Mouse (Mus musculus) spleen, adult 2 months (tissue): ENCODE measurements at regions not wholly inside any gene's neighbourhood (a gene's known extent, or its start where the extent isn't known, plus 50 kb on each side); places are given as distances from the start of the nearest gene placed in this dataset.

Experiments
- DNase-seq, 2 experiments: peaks; one replicate each; pipeline versions ENCODE4 v3.0.0 to v3.0.0-alpha.2; 2012 to 2021; ENCODE audit warnings: low spot score in 2 of 2, low read depth in 1 of 2
- H3K27ac ChIP-seq: fragments of 200-500 bp; 2 replicates; pipeline ENCODE4 v1.5.1; 2012; ENCODE audit warnings: low read length, inconsistent platforms; ENCODE audit not compliant: insufficient read depth
- H3K27me3 ChIP-seq: fragments of 200-500 bp; 2 replicates; pipeline ENCODE4 v1.6.1; 2012; ENCODE audit warnings: mild to moderate bottlenecking, moderate library complexity, low read length, inconsistent platforms; ENCODE audit not compliant: control insufficient read depth, insufficient read depth
- H3K36me3 ChIP-seq: fragments of 200-500 bp; 2 replicates; pipeline ENCODE4 v1.6.1; 2012; ENCODE audit warnings: mild to moderate bottlenecking, low read length, inconsistent platforms; ENCODE audit not compliant: control insufficient read depth, insufficient read depth
- H3K4me1 ChIP-seq: fragments of 200-500 bp; 2 replicates; pipeline ENCODE4 v1.6.1; 2011; ENCODE audit warnings: inconsistent platforms; ENCODE audit not compliant: control insufficient read depth, insufficient read depth, insufficient read length
- H3K4me3 ChIP-seq: fragments of 200-500 bp; 2 replicates; pipeline ENCODE4 v1.5.1; 2011; ENCODE audit warnings: mild to moderate bottlenecking, inconsistent platforms; ENCODE audit not compliant: insufficient read depth, insufficient read length; ENCODE audit errors: extremely low read depth
- CTCF ChIP-seq: fragments of 200-500 bp; IDR thresholded peaks from 2 replicates; pipeline ENCODE4 v1.5.1; 2011; ENCODE audit warnings: mild to moderate bottlenecking, inconsistent platforms; ENCODE audit not compliant: insufficient read depth, insufficient read length, insufficient replicate concordance; ENCODE audit errors: extremely low read depth
- POLR2A ChIP-seq: fragments of 200-500 bp; IDR thresholded peaks from 2 replicates; pipeline ENCODE4 v1.6.1; 2011; ENCODE audit warnings: low read depth, low read length, inconsistent platforms
- WGBS: fragments of 180-500 bp; shearing (Covaris S2); methylation state at CpG from one replicate; pipeline ENCODE4 v1.1.7; 2018; 5-methylcytosine and 5-hydroxymethylcytosine counted together

GRCm38 (mm10) chr3:151216764-151217502 is 220.8 kb upstream of the Adgrl4 start:
- no peaks in the 10 kb centered on the region for H3K4me1 ChIP-seq
- H3K27me3 ChIP-seq, result no peaks in the 10 kb centered on the region
- no peak for TF ChIP-seq POLR2A
- no peak for TF ChIP-seq CTCF
- H3K36me3 ChIP-seq, result no peaks in the 10 kb centered on the region
- no peak overlapping the region for H3K4me3 ChIP-seq
- WGBS, result 78% methylated on average over 3 of the region's 3 CpGs
- no peak for DNase-seq
- H3K27ac ChIP-seq, result no peak overlapping the region

DNA sequence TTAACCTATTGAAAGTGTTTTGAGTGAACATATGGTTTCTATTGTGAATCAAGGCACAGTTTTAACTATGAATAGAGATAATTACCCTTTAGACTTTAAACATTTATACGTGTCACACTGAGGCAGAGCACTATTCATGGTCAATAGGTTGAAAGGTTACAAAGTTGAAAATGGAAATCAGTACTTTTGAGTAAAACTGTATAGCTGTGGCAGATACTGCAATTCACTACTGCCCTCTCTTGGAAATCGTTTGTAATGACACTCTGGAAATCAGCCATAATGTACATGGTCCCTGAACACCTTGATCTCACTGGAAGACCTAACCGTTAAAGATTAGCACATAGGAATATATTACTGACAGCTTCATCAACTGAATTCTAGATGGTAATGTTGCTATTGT is 215.3 kb upstream of the Adgrl4 start:
- no peak for TF ChIP-seq CTCF
- no peak for TF ChIP-seq POLR2A
- WGBS, result 27% methylated on average over 3 of the region's 3 CpGs
- Histone ChIP-seq H3K27me3 (no peaks in the 10 kb centered on the region), H3K4me3 (no peak overlapping the region), H3K4me1 (no peaks in the 10 kb centered on the region), H3K27ac (no peak overlapping the region), H3K36me3 (no peaks in the 10 kb centered on the region)
- DNase-seq, result no peak

DNA sequence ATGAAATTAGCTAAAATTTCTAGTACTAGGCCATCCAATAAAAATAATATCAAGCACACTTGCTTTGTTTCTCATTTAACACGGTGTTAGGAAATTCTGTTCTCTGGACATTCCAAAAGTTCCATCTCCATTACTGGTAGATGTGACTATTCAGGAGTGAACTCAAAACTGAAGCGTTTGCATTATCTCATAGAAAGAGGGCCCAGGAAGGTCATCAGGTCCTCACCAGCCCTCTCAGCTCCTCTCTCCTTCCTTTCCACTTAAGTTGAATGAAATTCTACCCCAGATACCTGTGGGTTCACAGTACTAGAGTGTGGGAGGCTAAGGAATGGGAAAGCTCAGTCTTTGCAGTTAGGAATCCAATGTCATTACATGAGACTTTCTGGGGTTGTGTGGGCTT is 185.2 kb upstream of the Adgrl4 start:
- no peak overlapping the region for H3K4me3 ChIP-seq
- no peaks in the 10 kb centered on the region for H3K36me3 ChIP-seq
- H3K27ac ChIP-seq, result no peak overlapping the region
- 96% methylated on average over 2 of the region's 2 CpGs for WGBS
- H3K4me1 ChIP-seq, result no peaks in the 10 kb centered on the region
- TF ChIP-seq POLR2A, result no peak
- TF ChIP-seq CTCF, result no peak
- no peak for DNase-seq
- no peaks in the 10 kb centered on the region for H3K27me3 ChIP-seq

DNA sequence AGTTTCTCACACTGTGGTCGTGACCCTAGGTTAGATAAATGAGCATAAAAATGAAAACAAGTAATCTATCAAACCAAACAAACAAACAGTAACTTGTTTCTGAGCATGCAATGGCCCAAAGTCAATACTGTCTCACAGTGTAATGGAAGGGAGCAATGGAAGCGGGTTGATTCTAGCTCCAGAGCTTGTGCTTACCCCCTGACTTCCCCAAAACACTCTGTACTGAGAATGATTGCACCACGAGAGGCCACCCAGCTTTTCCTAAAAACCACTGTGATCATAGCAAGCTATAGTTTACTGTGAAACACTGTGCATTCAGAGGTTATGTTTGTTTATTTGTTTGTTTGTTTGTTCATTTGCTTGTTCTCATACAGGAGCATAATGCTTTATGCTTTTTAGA is 174.9 kb upstream of the Adgrl4 start:
- no peak for DNase-seq

DNA sequence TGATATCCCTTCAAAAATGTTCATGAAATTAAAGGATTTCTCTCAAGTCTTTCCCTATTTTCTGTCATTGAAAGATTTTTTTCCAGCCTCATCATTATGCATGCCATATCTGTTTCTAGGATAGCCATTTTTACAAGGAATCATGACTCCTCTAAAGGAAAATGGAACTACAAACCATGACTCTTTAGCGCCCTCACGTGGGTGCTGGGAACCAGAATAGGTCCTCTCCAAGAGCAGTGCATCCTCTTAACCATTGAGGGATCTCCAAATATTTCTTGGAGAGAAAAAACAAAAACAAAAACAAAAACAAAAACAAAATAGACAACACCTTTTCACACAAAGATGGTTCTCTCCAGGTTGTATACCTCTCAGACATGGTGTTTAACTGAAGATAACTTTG is 172.0 kb upstream of the Adgrl4 start:
- H3K36me3 ChIP-seq, result no peaks in the 10 kb centered on the region
- H3K4me3 ChIP-seq, result no peak overlapping the region
- DNase-seq, result no peak
- H3K4me1 ChIP-seq, result no peaks in the 10 kb centered on the region
- TF ChIP-seq POLR2A (no peak), CTCF (no peak)
- H3K27ac ChIP-seq, result no peak overlapping the region
- 69% methylated on average over 2 of the region's 2 CpGs for WGBS
- H3K27me3 ChIP-seq, result no peaks in the 10 kb centered on the region

More for the DNA sequence above, 174.9 kb upstream of the Adgrl4 start:
- H3K27ac ChIP-seq, result no peak overlapping the region
- no peak for TF ChIP-seq POLR2A
- TF ChIP-seq CTCF, result no peak
- no peaks in the 10 kb centered on the region for H3K27me3 ChIP-seq
- H3K36me3 ChIP-seq, result no peaks in the 10 kb centered on the region
- H3K4me3 ChIP-seq, result no peak overlapping the region
- 64% methylated on average over 3 of the region's 3 CpGs for WGBS
- H3K4me1 ChIP-seq, result no peaks in the 10 kb centered on the region

DNA sequence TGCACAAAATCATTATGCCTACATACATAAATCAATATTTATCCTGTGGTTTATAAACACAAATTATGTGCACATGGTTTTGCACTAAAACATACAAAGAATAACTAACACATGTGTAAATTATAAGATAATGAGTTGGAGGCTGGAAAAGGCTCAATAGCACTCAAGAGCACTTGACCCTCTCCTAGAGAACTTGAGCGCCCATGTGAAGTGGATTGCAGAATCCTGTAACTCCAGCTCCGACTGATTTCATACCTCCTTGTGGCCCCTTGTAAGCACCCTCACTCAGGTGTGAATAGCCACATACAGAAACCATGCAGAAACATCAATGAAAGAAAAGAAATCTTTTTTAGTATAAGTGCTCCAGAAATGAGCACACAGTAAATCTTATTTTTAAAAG is 168.2 kb upstream of the Adgrl4 start:
- H3K27ac ChIP-seq, result no peak overlapping the region
- H3K4me3 ChIP-seq, result no peak overlapping the region
- H3K36me3 ChIP-seq, result no peaks in the 10 kb centered on the region
- 77% methylated on average over 2 of the region's 2 CpGs for WGBS
- H3K4me1 ChIP-seq, result no peaks in the 10 kb centered on the region
- no peak for DNase-seq
- no peak for TF ChIP-seq CTCF
- no peak for TF ChIP-seq POLR2A
- no peaks in the 10 kb centered on the region for H3K27me3 ChIP-seq

DNA sequence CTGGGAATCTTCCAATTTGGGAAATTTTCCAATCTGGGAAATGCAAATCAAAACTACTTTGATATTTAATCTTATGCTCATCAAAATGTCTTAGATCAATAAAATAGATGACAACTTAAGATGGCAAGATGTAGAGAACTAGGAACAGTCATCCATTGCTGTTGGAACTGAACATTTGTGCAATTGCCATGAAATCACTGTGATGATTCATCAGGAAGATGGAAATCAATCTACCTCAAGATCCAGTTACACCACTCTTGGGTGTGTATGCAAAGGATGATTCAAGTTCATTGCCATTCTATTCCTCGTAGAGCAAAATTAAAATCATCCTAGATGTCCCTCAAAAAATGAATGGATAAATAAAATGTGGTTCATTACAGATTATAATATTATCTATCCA is 153.9 kb upstream of the Adgrl4 start:
- DNase-seq, result no peak
- 85% methylated on average over 1 of the region's 1 CpGs for WGBS

More for the DNA sequence above, 153.9 kb upstream of the Adgrl4 start:
- no peak overlapping the region for H3K27ac ChIP-seq
- no peaks in the 10 kb centered on the region for H3K27me3 ChIP-seq
- H3K36me3 ChIP-seq, result no peaks in the 10 kb centered on the region
- H3K4me3 ChIP-seq, result no peak overlapping the region
- TF ChIP-seq CTCF, result no peak
- TF ChIP-seq POLR2A, result no peak
- no peaks in the 10 kb centered on the region for H3K4me1 ChIP-seq
